Mouse (Mus musculus): ENCODE measurements around the gene Incenp. TPM values are rescaled to one million over a fixed set of nuclear protein-coding genes. Genes with fewer than 3 reads are reported as not detected.
A peak's percentile ranks its signal among the peaks of the same experiment; 100 is the strongest.

Gene Incenp
- polyA plus RNA-seq, 1 experiment from 2014 or later = 16.8 TPM

DNA sequence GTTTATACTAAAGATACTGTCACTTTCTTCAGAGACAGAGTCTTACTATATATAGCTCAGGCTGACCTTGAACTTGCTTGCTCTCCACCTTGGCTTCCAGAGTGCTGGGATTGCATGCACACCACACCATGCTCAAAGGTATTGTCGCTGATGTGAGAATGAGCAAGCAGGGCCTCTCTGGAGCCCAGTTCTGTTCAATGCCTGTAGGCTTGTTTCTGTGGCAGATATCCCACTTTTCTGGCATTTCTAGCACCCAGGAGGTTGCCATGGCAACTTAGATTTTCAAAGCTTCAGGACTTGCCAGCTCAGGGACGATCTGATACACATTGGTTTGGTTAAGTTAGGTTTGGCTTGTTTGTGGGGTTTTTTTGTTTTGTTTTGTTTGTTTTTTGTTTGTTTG is 22.9 kb upstream of the Incenp start:
- Histone ChIP-seq H3K27ac (ENCODE audit: low read depth, low read length) (no peak overlapping the region), H3K9ac (replicated peaks; ENCODE audit: low read depth, low read length) (no peak overlapping the region), H3K36me3 (ENCODE audit: control insufficient read depth, insufficient read depth, low read length) (no peaks in the 10 kb centered on the region), H3K9me3 (ENCODE audit: control insufficient read depth, low read length) (no peaks in the 10 kb centered on the region), H3K4me3 (ENCODE audit: low read depth, low read length) (no peak overlapping the region), H3K4me2 (ENCODE audit: low read depth, low read length) (no peak overlapping the region), H3K27me3 (ENCODE audit: control insufficient read depth, insufficient read depth, low read length) (no peaks in the 10 kb centered on the region), H3K4me1 (ENCODE audit: control insufficient read depth, insufficient read depth, low read length) (no peaks in the 10 kb centered on the region)
- WGBS = 28% methylated on average over 2 of the region's 2 CpGs
- ATAC-seq (ENCODE audit: low read depth) = peak; percentile 58

GRCm38 (mm10) chr19:9920835-9921784 is 21.8 kb upstream of the Incenp start:
- H3K4me1 ChIP-seq (ENCODE audit: control insufficient read depth, insufficient read depth, low read length) = no peaks in the 10 kb centered on the region
- no peaks in the 10 kb centered on the region for H3K27me3 ChIP-seq (ENCODE audit: control insufficient read depth, insufficient read depth, low read length)
- ATAC-seq (ENCODE audit: low read depth) = no peak
- WGBS = 67% methylated on average over 13 of the region's 13 CpGs
- no peak overlapping the region for H3K27ac ChIP-seq (ENCODE audit: low read depth, low read length)
- H3K9ac ChIP-seq (replicated peaks; ENCODE audit: low read depth, low read length) = no peak overlapping the region
- no peaks in the 10 kb centered on the region for H3K36me3 ChIP-seq (ENCODE audit: control insufficient read depth, insufficient read depth, low read length)
- no peak overlapping the region for H3K4me3 ChIP-seq (ENCODE audit: low read depth, low read length)
- no peak overlapping the region for H3K4me2 ChIP-seq (ENCODE audit: low read depth, low read length)
- H3K9me3 ChIP-seq (ENCODE audit: control insufficient read depth, low read length) = no peaks in the 10 kb centered on the region

- no peak overlapping the region for H3K27ac ChIP-seq (ENCODE audit: low read depth, low read length)
- H3K4me2 ChIP-seq (ENCODE audit: low read depth, low read length) = no peak overlapping the region
- no peaks in the 10 kb centered on the region for H3K4me1 ChIP-seq (ENCODE audit: control insufficient read depth, insufficient read depth, low read length)
- no peaks in the 10 kb centered on the region for H3K9me3 ChIP-seq (ENCODE audit: control insufficient read depth, low read length)
- H3K4me3 ChIP-seq (ENCODE audit: low read depth, low read length) = no peak overlapping the region
- no peak for ATAC-seq (ENCODE audit: low read depth)
- H3K27me3 ChIP-seq (ENCODE audit: control insufficient read depth, insufficient read depth, low read length) = no peaks in the 10 kb centered on the region
- H3K36me3 ChIP-seq (ENCODE audit: control insufficient read depth, insufficient read depth, low read length) = no peaks in the 10 kb centered on the region
- WGBS = 60% methylated on average over 9 of the region's 9 CpGs
- H3K9ac ChIP-seq (replicated peaks; ENCODE audit: low read depth, low read length) = no peak overlapping the region
Observed at GRCm38 (mm10) chr19:9918176-9918861, 19.0 kb upstream of the Incenp start.

GRCm38 (mm10) chr19:9917727-9918126 is 18.4 kb upstream of the Incenp start:
- Histone ChIP-seq H3K4me1 (ENCODE audit: control insufficient read depth, insufficient read depth, low read length) (no peaks in the 10 kb centered on the region), H3K27ac (ENCODE audit: low read depth, low read length) (no peak overlapping the region), H3K27me3 (ENCODE audit: control insufficient read depth, insufficient read depth, low read length) (no peaks in the 10 kb centered on the region), H3K4me2 (ENCODE audit: low read depth, low read length) (no peak overlapping the region), H3K9me3 (ENCODE audit: control insufficient read depth, low read length) (no peaks in the 10 kb centered on the region), H3K36me3 (ENCODE audit: control insufficient read depth, insufficient read depth, low read length) (no peaks in the 10 kb centered on the region), H3K4me3 (ENCODE audit: low read depth, low read length) (no peak overlapping the region), H3K9ac (replicated peaks; ENCODE audit: low read depth, low read length) (no peak overlapping the region)
- 87% methylated on average over 3 of the region's 4 CpGs for WGBS
- no peak for ATAC-seq (ENCODE audit: low read depth)

DNA sequence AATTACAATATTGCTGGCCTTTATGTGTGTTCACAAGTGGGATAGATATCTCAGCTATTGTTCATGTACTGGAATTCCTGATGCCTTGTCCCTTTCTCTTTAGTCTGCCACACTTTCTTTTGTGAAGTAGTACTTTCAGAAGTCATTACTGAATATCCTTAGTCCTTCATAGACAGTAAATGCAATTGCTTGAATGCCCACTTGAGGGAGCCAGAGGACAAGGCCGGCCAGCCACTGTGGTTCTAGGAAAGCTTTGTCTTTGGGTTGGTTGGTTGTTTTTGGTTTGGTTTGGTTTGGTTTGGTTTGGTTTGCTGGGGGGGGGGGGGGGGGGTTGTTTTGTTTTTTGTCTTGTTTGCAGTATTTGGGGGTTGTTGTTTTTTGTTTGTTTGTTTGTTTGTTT is 16.6 kb upstream of the Incenp start:
- WGBS = 0% methylated on average over 1 of the region's 1 CpGs
- H3K9ac ChIP-seq (replicated peaks; ENCODE audit: low read depth, low read length) = no peak overlapping the region
- no peaks in the 10 kb centered on the region for H3K27me3 ChIP-seq (ENCODE audit: control insufficient read depth, insufficient read depth, low read length)
- H3K36me3 ChIP-seq (ENCODE audit: control insufficient read depth, insufficient read depth, low read length) = no peaks in the 10 kb centered on the region
- no peak overlapping the region for H3K4me3 ChIP-seq (ENCODE audit: low read depth, low read length)
- no peak overlapping the region for H3K27ac ChIP-seq (ENCODE audit: low read depth, low read length)
- ATAC-seq (ENCODE audit: low read depth) = peak; percentile 64
- no peaks in the 10 kb centered on the region for H3K4me1 ChIP-seq (ENCODE audit: control insufficient read depth, insufficient read depth, low read length)
- no peak overlapping the region for H3K4me2 ChIP-seq (ENCODE audit: low read depth, low read length)
- no peaks in the 10 kb centered on the region for H3K9me3 ChIP-seq (ENCODE audit: control insufficient read depth, low read length)

DNA sequence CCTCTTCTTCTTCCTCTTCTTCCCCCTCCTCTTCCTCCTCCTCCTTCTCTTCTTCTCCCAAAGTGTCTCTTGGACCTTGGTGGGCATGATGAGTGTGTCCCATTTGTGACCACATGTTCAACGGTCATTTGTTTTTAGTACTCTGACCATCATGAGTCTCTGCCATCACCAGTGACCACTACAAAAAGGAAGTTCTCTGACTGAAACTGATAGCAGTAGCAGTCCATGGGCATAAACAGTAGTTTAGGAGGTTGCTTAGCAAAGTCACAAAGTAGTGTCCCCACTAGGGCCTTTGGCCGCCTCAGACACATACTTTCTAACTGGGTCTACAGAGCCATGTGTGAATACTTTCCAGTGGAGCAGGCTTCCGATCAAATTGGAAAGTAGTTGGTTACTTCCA is 15.0 kb upstream of the Incenp start:
- Histone ChIP-seq H3K27me3 (ENCODE audit: control insufficient read depth, insufficient read depth, low read length) (no peaks in the 10 kb centered on the region), H3K4me3 (ENCODE audit: low read depth, low read length) (no peak overlapping the region), H3K9ac (replicated peaks; ENCODE audit: low read depth, low read length) (no peak overlapping the region), H3K27ac (ENCODE audit: low read depth, low read length) (no peak overlapping the region), H3K4me1 (ENCODE audit: control insufficient read depth, insufficient read depth, low read length) (no peaks in the 10 kb centered on the region), H3K9me3 (ENCODE audit: control insufficient read depth, low read length) (no peaks in the 10 kb centered on the region), H3K4me2 (ENCODE audit: low read depth, low read length) (no peak overlapping the region), H3K36me3 (ENCODE audit: control insufficient read depth, insufficient read depth, low read length) (no peaks in the 10 kb centered on the region)
- no peak for ATAC-seq (ENCODE audit: low read depth)
- 79% methylated on average over 3 of the region's 3 CpGs for WGBS

DNA sequence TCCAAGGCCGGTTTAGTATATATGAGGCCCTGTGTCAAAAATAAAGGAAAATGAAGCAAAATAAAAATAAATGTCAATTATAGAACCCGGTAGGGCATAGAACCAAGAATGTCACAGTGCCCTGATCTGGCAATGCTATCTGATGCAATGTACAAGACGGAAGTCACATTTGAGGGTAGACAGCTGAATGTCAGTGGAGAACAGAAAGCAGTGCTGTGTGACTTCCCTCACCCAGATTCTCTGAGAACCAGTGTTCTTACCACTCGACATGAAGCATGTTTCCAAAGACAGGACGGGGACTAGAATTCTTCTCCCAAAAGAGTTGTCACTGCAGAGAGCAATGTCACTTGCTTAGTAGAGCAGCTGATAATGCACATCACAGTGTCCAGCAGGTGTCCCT is 14.4 kb upstream of the Incenp start:
- Histone ChIP-seq H3K9me3 (ENCODE audit: control insufficient read depth, low read length) (no peaks in the 10 kb centered on the region), H3K9ac (replicated peaks; ENCODE audit: low read depth, low read length) (no peak overlapping the region), H3K36me3 (ENCODE audit: control insufficient read depth, insufficient read depth, low read length) (no peaks in the 10 kb centered on the region), H3K27ac (ENCODE audit: low read depth, low read length) (no peak overlapping the region), H3K4me3 (ENCODE audit: low read depth, low read length) (no peak overlapping the region), H3K4me1 (ENCODE audit: control insufficient read depth, insufficient read depth, low read length) (no peaks in the 10 kb centered on the region), H3K27me3 (ENCODE audit: control insufficient read depth, insufficient read depth, low read length) (no peaks in the 10 kb centered on the region), H3K4me2 (ENCODE audit: low read depth, low read length) (no peak overlapping the region)
- ATAC-seq (ENCODE audit: low read depth) = no peak
- WGBS = 85% methylated on average over 5 of the region's 5 CpGs

DNA sequence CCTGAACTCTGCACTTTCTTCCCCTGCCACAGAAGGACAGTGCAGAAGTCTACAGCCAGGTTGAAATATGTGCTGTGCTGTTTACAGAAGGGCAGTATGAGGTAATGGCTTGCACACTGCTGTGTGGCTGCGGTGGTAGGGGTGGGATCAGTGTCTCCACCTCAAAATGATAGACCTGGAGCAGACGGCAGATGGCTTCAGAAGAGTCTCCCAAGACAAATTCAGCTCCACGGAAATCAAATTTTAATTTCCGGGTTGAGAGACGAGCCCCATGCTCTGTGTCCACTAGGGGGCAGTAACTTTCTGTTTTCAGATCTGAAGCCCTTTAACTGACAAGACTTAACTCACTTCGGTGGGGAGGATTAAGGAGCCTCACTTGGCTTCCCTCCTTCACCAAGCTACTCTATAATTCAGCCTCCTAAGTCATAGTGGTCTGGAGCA is 12.0 kb upstream of the Incenp start:
- WGBS = 15% methylated on average over 6 of the region's 6 CpGs
- Histone ChIP-seq H3K9ac (replicated peaks; ENCODE audit: low read depth, low read length) (no peak overlapping the region), H3K27me3 (ENCODE audit: control insufficient read depth, insufficient read depth, low read length) (no peaks in the 10 kb centered on the region), H3K9me3 (ENCODE audit: control insufficient read depth, low read length) (no peaks in the 10 kb centered on the region), H3K27ac (ENCODE audit: low read depth, low read length) (no peak overlapping the region), H3K4me1 (ENCODE audit: control insufficient read depth, insufficient read depth, low read length) (no peaks in the 10 kb centered on the region), H3K4me3 (ENCODE audit: low read depth, low read length) (no peak overlapping the region), H3K4me2 (ENCODE audit: low read depth, low read length) (peak overlapping the region; percentile 29; the same call in 1 of the 2 replicates), H3K36me3 (ENCODE audit: control insufficient read depth, insufficient read depth, low read length) (no peaks in the 10 kb centered on the region)
- ATAC-seq (ENCODE audit: low read depth) = peak; percentile 66; the same call in 1 of the 2 replicates

DNA sequence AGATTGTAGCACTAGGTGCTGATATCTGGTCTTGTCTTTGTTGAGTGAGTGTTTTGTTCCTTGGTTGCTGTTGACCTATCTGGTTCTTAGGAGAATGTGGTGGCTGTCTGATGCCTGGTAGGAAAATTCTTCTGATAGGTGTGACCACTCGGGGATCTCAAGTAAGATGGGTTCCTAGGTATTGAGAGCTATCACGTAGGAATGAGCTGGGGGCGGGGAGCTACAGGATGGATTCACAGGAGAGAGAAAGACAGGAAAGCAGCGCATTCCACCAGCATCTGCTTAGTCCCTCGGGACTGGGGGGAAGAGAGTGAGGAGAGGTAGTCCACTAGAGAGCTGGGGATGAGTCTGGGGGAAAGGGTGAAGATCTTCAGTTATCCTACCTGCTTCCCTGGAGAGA is 10.0 kb upstream of the Incenp start:
- no peak overlapping the region for H3K27ac ChIP-seq (ENCODE audit: low read depth, low read length)
- no peaks in the 10 kb centered on the region for H3K27me3 ChIP-seq (ENCODE audit: control insufficient read depth, insufficient read depth, low read length)
- H3K4me2 ChIP-seq (ENCODE audit: low read depth, low read length) = no peak overlapping the region
- no peaks in the 10 kb centered on the region for H3K9me3 ChIP-seq (ENCODE audit: control insufficient read depth, low read length)
- H3K4me3 ChIP-seq (ENCODE audit: low read depth, low read length) = no peak overlapping the region
- 82% methylated on average over 5 of the region's 5 CpGs for WGBS
- no peak overlapping the region for H3K9ac ChIP-seq (replicated peaks; ENCODE audit: low read depth, low read length)
- ATAC-seq (ENCODE audit: low read depth) = no peak
- no peaks in the 10 kb centered on the region for H3K36me3 ChIP-seq (ENCODE audit: control insufficient read depth, insufficient read depth, low read length)
- H3K4me1 ChIP-seq (ENCODE audit: control insufficient read depth, insufficient read depth, low read length) = no peaks in the 10 kb centered on the region
